Mouse (Mus musculus) Muller cell, postnatal 12 days (primary cell): ENCODE measurements at regions not wholly inside any gene's neighbourhood (a gene's known extent, or its start where the extent isn't known, plus 50 kb on each side); places are given as distances from the start of the nearest gene placed in this dataset.

Experiments
- DNase-seq: peaks from one replicate; pipeline ENCODE4 v3.0.0-alpha.2; 2015; ENCODE audit errors: inconsistent ontology term

- DNase-seq = no peak
Measured at GRCm38 (mm10) chr12:59599785-59600184, 380.3 kb upstream of the Fbxo33 start.

DNA sequence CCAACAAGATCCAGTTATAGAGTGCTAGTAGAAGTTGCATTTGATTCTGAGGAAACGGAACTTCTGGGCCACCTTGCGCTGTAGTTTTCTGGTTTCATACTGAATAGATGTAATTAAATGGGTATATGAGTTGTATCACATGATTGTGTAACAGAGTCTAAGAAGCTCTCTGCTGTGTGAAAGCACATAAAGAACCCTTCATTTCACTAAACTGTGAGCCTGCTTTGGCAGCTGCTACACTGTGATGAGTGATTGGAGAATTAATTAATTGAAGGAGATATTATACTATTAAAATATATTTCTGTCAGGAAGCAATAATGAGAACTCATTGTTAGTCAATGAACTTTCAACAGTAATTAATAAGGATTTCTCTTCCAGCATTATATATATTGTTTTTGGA lies 369.8 kb upstream of the Fbxo33 start:
- no peak for DNase-seq

DNA sequence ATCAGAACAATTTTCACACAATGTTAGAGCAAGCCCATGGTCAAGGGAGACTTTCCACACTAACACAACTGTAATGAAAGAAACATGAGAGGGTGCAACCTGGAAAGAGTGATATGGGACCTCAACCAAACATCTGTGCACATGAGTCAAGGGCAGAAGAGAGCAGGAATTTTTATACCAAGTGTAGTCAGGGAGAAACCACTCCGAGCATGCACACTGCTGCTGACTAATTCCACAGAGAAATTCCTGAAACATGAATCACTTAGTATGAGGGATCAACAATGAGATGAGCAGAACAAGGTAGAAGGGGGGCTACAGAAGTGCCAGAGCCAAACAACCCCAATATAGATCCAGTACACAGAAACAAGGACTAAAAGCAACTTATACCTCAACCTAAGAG lies 363.1 kb upstream of the Fbxo33 start:
- peak; percentile 87 for DNase-seq

GRCm38 (mm10) chr12:59579694-59580093 lies 360.2 kb upstream of the Fbxo33 start:
- no peak for DNase-seq

- DNase-seq = no peak
Measured at GRCm38 (mm10) chr12:59563960-59564359, 344.4 kb upstream of the Fbxo33 start.

DNA sequence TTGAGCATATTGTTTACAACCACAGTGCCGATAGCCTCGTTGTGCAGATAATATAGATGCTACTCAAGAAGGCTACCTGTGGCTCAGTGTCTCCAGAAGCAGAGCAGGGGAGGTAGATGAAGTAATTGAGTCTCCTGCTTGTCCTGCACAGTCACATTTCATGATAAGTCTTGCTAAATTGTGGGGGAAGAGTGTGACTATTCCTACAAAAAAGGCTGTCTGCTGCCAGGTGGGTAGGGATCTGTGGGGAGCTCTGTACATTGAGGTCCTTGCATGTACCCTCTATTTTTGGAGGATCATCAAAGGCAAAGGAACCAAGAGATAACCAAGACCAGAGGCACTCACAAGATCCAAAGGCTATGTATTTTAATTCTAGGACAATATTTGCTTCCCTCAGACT lies 320.3 kb upstream of the Fbxo33 start:
- DNase-seq = no peak

GRCm38 (mm10) chr12:59530521-59530920 lies 311.0 kb upstream of the Fbxo33 start:
- DNase-seq = no peak

- no peak for DNase-seq
Measured at GRCm38 (mm10) chr12:59523368-59523767, 303.8 kb upstream of the Fbxo33 start.

- DNase-seq = no peak
Measured at GRCm38 (mm10) chr12:59521946-59522345, 302.4 kb upstream of the Fbxo33 start.

- DNase-seq = peak; percentile 4
Measured at GRCm38 (mm10) chr12:59509857-59510256, 290.3 kb upstream of the Fbxo33 start.

DNA sequence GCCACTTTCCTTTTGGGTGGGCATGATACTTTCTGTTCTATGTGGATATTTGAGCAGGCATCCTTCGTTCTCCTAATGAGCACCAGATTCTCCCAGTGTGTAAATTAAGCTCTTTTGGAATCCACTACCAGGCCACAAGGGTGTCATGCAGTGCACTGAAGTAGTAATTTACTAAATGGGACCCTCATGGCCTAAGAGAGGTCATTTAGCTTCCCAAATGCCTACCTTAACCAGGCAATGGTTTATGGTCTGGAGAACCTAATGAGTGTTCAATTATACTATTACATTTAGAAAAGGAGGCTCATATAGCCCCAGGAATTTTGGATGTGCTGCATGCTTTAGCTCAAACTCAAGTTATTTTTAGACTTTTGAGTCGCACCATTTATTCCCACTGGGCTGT lies 289.6 kb upstream of the Fbxo33 start:
- DNase-seq = no peak

DNA sequence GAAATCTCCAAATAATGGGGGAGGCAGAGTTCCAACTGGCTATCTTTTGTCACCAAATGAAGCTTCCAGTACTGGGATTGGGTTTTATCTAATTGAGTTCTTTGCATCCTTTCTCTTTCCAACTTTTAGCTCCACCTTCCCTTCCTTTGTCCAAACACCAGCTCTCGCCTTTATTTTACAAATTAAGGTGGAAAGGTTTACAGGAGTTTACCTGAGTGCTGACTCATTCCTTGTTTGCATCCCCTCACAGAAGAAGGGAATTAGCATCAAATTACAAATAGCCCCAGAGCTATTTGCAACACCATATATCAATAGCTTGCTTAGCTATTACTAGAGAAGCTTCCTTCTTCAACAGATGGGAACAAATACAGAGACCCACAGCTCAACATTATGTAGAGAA lies 287.9 kb upstream of the Fbxo33 start:
- no peak for DNase-seq

- DNase-seq = no peak
Measured at GRCm38 (mm10) chr12:59497434-59497833, 277.9 kb upstream of the Fbxo33 start.

DNA sequence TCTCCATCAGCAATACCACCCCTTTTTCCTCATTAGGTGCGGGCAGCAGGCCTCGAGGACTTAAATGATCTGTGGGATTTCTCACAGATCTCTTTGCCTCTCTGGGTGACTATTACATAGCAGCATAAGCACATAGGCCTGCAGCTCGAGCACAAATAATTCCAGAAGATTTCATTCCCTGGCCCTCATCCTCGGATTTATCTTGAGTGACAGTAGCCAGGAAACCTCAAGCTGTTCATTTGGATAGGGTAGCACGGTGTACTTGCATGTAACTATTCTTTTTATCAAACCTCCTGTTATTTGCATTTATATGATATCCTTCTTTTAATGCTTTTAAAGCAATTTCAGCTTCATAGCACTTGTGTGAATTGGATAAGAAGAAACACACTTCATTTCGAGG lies 268.5 kb upstream of the Fbxo33 start:
- DNase-seq = no peak

- DNase-seq = no peak
Measured at GRCm38 (mm10) chr12:59487507-59487906, 268.0 kb upstream of the Fbxo33 start.

- peak; percentile 78 for DNase-seq
Measured at GRCm38 (mm10) chr12:59460997-59461961, 241.8 kb upstream of the Fbxo33 start.

DNA sequence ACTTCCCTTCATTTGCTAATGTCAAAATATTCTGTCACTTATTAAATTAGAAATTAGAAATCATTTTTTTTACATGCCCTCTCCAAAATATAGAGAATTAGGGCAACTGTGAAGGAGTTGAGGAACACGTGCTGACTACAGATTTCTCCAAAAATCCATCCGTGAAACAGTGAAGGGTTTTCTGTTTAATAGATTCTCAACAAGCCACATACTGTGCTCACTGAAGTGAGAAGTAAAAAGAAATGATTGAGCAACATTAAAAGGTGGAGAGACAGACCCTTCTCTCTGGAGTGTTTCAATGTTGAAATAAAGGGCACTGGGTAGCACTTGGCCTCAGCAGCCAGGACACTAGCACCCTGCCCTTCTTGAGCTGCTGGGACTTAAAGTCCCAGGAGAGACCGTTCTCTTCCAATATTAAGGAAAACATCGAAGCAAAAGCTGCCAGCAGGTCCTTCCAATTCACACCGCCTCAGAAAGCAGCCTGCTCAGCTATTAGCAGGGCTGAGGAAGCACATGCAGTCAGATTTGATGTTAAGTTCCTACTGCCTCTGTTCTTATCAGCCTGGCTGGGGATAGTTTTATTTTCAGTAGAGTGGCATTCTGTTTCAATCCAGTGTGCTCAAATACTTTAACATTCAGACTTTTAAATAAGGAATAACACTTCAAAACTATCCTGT lies 236.8 kb upstream of the Fbxo33 start:
- DNase-seq = peak; percentile 61

DNA sequence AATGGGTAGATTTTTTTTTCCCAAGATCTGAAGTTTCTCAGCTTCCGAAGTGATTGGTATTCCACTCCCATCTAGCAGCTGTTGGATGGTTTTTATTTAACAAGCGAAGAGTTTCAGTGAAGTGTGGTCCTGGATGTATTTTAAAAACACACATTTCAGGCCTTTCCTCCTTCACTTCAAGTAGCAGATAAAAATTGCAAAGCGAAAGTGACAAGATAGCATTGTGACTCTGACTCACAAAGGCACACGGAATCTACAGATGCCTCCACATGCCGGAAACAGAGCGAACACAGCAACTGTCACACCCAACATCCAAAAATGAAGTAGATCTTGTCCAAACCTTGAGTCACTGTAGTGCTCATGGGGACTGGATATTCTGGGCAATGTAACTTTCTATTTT lies 195.5 kb upstream of the Fbxo33 start:
- no peak for DNase-seq

DNA sequence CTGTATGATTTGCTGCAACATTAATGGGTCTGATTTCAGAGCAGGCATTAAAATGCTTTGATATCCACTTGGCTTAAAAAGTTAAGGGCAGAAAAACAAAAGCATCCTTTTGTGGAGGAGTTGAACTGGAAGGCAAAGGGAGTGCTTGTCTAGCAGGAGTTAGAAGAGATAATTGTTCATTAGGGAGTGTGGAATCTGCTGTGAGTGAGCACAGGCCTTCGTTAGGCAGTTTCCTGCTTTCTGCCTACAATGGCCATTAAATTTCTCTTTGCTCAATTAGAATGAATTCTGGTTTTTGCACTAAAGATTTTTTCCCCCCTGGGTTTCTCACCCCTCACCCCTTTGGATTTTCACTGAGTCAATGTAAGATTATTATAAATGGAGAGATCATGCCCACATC lies 192.0 kb upstream of the Fbxo33 start:
- peak; percentile 83 for DNase-seq

DNA sequence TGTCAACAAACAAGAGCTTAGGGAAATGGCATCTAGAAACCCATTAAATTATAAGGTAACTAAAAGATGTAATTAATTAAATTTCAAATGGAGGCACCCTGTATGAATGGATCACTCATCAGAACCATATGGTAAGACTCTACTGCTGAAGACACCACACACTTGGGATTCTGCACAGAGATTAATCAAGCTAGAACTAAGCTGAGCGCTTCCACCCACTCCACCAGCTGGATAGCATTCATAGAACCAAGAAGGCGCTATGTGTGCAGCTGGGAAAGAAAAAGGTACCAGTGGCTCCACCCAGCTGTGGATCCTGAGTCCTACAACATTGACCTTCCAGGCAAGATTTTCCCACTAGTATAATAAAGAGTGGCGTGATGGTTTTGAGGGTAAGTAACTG lies 171.6 kb upstream of the Fbxo33 start:
- DNase-seq = no peak

- peak; percentile 68 for DNase-seq
Measured at GRCm38 (mm10) chr12:59382812-59383211, 163.3 kb upstream of the Fbxo33 start.

DNA sequence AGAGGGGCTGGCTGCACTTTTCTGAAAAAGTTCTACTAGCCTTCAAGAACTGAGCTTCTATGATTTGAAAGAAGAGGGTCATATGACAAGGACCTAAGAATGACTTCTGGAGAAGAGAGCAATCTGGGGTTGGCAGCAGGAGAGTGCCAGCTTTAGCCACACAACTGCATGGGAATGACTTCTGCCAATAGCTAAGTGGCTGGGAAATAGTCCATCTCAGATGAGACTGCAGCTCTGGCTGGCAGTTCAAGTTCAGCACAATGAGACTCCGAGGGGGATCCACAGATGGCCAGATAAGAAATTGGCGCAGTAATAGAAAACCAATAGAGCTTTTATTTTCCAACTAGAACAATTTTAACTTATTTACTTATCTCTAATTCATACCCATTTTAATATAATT lies 122.1 kb upstream of the Fbxo33 start:
- DNase-seq = no peak

- no peak for DNase-seq
Measured at GRCm38 (mm10) chr12:59330753-59331152, 111.2 kb upstream of the Fbxo33 start.
